Mouse (Mus musculus) liver, postnatal 0 days (tissue): ENCODE results near the gene Pcbp1.

Experiments
- CTCF ChIP-seq: sonication (generic); IDR thresholded peaks from 2 replicates; pipeline ENCODE4 v1.5.1; 2016; ENCODE audit warnings: antibody characterized with exemption, low read depth
- EP300 ChIP-seq: IDR thresholded peaks from 2 replicates; pipeline ENCODE4 v1.6.1; 2016; ENCODE audit warnings: antibody characterized with exemption, low read depth, mild to moderate bottlenecking

DNA sequence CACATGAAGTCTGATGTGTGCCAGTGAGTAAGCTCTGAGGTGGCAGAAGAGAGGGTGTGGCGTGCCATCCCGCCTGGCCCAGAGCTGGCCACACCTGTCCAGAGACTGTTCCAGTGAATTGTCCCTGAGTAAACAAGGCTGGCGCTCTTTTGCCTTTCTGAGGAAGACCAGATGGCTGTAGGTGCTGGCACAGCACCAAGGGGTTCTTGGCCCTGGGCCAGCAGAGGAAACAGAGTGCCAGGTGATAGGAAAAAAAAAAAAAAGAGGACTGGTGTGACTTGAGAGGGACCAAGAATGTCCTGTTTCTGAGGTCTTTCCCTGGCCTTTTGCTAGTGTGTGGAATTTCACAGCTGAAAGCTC is 43.3 kb upstream of the Pcbp1 start:
- TF ChIP-seq EP300 (no peak), CTCF (no peak)
